Mouse (Mus musculus) left cerebral cortex, adult 11 months (tissue): ENCODE results near the gene Armh2.

ENCODE experiments used
- DNase-seq: peaks from one replicate; pipeline ENCODE4 v3.0.0; 2022; ENCODE audit warnings: low spot score

The Armh2 gene

DNA sequence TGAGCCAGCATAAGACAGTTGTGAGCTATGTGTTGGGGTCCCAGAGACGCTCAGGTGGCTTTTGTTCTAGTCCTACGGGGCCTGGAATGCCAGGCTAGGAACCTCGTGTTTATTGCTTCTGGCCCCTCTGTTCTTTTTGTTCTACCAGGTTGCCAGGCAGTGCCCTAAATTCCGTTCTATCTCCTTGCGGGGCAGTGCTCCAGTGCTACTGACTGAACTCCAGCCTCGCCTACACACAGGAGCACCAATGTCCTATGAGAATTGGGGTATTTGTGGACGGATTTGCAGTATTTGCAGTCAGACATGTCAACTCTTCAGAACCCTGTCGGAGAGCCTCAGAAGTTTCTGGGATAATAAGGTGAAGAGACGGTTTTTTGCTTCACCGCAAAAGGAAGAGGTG lies at the start of gene Armh2:
Armh2 (plus strand) TSS at position 205 of the 400 bp plus-strand sequence.
- DNase-seq, result no peak

DNA sequence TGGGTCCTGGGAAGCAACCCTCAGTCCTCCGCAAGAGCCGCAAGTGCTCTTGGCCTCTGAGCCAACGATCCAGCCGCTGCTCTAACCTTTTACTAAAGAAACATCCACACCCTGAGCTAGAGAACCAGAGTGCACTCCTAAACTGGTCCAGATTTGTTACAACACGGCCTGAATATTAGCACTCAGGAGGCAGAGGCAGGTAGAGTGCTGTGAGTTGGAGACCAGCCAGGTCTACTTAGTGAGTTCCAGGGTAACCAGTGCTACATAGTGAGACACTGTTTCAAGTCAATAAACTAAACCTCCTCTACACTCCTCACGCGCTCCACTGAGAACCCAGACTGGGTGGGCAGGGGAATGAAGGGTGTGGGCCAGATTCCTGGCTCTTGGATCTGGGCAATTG lies 47.7 kb upstream of the Armh2 start:
- DNase-seq, result no peak

DNA sequence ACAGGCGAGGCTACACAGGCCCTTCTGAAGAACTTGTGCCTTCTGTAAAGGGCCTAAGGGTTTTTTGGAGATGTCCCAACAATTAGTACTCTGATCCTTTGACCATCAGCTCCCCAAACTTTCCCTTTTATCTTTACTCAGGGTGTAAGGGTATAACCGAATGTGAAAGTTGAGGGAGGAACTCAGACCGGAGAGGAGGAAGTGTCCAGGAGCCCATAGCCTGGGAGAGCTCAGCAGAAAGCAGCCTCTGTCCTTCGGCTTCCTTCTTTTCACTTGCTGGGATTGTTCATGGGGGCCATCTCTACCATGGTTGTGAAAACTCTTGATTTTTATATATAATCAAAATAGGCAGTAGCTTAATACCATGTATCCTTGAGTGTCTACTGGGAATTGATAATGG lies 42.3 kb upstream of the Armh2 start:
- DNase-seq, result no peak

GRCm38 (mm10) chr13:24702128-24702527 lies 38.9 kb upstream of the Armh2 start:
- DNase-seq, result no peak

DNA sequence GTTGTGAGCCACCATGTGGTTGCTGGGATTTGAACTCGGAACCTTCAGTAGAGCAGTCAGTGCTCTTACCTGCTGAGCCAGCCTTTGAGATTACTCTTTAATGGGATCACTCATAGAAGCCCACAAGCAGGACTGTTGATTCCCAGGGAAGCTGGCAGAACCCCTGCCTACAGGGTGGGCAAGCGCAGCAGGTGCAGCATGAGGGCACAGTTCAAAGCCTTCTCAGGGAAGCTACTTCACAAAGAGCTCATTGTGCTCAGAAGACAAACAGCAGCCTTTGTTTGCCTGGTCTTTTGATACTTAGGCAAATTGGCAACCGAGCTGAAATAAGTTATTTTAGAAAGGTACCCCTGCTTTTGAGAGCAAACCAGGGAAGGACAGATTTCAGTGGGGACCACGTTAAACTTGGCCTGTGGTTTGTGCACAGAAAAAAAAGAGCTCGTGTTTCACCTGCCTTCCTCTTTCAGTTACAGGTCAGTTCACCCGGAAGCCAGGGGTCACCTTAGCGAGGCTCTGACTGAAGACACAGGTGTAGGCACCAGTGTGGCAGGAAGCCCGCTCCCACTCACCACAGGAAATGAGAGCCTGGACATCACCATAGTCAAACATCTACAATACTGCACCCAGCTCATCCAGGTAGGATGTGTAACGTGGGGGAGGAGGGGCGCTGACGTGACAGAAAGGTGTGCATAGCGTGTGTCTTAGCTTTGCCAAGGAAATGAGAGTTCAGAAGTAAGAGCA lies 31.2 kb upstream of the Armh2 start:
- no peak for DNase-seq

- DNase-seq, result no peak
Measured at GRCm38 (mm10) chr13:24710968-24711367, 30.1 kb upstream of the Armh2 start.

GRCm38 (mm10) chr13:24712581-24713130 lies 28.4 kb upstream of the Armh2 start:
- no peak for DNase-seq

DNA sequence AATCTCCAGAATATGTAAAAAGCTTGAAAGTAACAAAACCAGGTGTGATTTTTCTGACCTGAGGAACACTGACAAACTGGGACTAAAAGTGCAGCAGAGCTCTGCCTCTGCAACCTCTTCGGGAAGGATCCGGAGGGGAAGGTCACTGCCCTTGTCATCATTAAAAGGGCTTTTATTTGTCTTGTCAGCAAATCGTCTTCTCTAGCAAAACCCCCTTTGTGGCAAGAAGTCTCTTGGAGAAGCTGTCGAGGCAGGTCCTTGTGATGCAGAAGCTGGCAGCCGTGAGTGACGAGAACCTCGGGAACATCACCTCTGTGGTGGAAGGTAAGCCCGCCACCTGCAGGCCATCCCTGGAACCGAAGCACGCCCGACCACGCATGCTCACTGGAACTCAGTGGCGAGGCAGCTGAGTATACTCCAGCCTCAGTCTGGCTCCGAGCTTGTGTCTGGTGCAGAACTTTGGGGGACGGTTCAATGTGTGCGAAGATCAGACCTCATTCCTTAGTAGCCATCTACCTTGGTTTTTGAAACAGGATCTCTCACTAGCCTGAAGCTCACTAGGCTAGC lies 27.5 kb upstream of the Armh2 start:
- peak; percentile 86 for DNase-seq

GRCm38 (mm10) chr13:24714360-24714885 lies 26.6 kb upstream of the Armh2 start:
- no peak for DNase-seq

GRCm38 (mm10) chr13:24715601-24716000 lies 25.4 kb upstream of the Armh2 start:
- DNase-seq, result no peak

DNA sequence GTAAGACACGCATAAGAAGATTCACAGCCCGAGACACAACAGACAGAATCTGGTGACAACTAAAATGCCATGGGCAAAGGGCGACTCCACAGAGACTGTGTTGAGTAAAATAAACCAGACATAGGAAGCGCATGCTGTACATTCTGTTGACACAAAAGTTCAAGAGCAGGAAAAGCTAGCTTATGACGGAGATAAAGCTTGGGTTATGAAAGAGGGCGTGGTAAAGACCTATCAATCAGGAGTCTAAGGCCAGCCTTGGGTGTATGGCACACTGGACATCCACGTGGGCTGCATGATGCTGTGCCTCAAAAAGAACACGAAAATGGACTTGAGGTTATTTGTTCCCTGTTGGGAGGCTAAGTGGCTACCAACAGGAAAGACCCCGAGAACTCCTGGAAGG lies 24.6 kb upstream of the Armh2 start:
- no peak for DNase-seq

DNA sequence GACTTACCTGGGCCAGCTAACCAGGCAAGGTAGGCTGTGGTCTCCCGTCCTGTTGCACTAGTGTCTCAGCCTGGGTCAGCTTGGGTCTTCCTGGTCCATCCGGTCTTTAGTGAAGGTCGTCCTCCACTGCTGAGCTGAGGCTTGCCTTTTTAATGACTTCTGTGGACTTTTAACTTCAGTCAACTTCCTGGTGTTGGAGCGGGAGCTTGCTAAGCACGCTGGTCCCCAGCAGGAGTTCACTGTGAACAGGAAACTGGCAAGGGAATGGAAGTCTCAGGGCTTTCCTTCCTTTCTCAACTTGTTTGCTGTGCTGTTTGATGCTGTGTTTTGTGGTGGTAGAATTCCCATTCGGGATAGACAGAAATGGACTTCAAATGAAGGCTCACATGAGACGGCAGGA lies 23.4 kb upstream of the Armh2 start:
- no peak for DNase-seq

GRCm38 (mm10) chr13:24721502-24721901 lies 19.5 kb upstream of the Armh2 start:
- no peak for DNase-seq

GRCm38 (mm10) chr13:24723699-24724394 lies 17.2 kb upstream of the Armh2 start:
- DNase-seq, result no peak

GRCm38 (mm10) chr13:24724395-24724759 lies 16.7 kb upstream of the Armh2 start:
- DNase-seq, result no peak

- no peak for DNase-seq
Measured at GRCm38 (mm10) chr13:24729128-24729527, 11.9 kb upstream of the Armh2 start.

GRCm38 (mm10) chr13:24734502-24734901 lies 6.5 kb upstream of the Armh2 start:
- no peak for DNase-seq

DNA sequence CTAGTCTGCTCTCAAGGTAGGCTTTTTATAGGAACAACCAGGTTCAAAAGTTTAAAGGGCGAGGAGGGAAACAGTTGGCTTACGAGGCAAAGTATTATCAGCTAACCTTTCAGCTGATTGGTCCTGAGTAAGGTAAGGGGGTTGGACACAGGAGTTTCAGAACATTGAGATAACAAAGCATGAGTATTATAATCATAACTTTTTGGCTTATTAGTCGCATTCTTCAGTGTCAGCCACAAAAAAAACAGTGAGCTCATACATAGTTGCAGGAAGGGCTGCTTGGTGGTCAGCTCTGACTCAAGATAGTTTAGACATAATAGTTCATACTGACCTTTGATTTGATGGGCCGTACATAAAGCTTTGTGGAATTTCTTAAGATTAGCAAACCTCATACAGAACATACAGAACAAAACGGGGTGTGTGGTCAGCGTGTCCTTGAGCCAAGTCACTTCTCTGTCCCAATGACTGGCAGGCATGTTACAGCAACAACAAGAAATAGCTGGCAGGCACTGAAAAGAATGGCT lies 5.4 kb upstream of the Armh2 start:
- no peak for DNase-seq

- no peak for DNase-seq
Measured at GRCm38 (mm10) chr13:24747823-24748222, 6.8 kb downstream of the Armh2 start.

GRCm38 (mm10) chr13:24750807-24751206 lies 9.8 kb downstream of the Armh2 start:
- no peak for DNase-seq

- DNase-seq, result no peak
Measured at GRCm38 (mm10) chr13:24751396-24751795, 10.4 kb downstream of the Armh2 start.

DNA sequence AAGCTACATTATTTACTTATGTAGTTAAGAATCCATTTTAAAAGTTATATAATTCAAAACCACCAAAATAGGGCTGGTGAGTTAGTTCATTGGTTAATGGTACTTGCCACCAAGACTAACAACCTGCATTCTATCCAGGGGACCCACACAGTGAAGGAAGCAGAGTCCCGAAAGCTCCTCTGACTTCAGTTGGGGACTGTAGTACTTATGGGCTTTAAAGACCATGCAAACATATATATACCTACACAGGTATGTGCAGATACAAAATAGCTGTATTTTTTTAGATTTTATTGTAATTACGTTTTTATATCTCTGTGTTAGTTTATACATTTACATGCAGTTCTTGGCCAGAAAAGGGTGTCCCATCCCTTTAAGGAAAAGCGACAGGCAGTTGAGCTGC lies 15.7 kb downstream of the Armh2 start:
- DNase-seq, result no peak
